Mouse (Mus musculus) embryo, embryonic 11 days (tissue): Measurements from ENCODE around the gene Gm20390.
"Not testable (repeated sequence)": the region's sequence is repeated elsewhere in the genome, so short reads cannot be mapped to it uniquely, and the experiment has no call there.

Experiments
- DNase-seq: peaks from one replicate; pipeline ENCODE4 v3.0.0-alpha.2; 2015

Gm20390 gene

DNA sequence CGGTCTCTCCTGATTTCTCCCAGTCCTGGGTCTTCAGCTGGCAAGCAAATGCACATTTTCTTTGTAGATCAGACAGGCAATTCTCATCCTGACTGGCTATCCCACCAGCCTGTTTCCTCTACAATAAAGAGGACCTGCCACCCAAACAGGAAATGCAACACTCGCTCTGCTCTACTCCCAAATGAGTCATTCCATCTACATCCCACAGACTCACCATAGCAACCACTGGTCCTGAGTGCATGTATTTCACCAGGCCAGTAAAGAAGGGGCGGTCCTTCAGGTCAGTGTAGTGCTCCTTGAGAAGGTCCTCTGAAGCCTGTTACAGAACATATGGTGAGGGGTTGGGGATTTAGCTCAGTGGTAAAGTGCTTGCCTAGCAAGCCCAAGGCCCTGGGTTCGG, 5.1 kb downstream of the Gm20390 start:
- no peak for DNase-seq

GRCm38 (mm10) chr11:93961482-93961881, 6.6 kb downstream of the Gm20390 start:
- DNase-seq: no peak

- no peak for DNase-seq
Observed at GRCm38 (mm10) chr11:93957746-93958145, 10.3 kb downstream of the Gm20390 start.

- no peak for DNase-seq
Observed at GRCm38 (mm10) chr11:93957031-93957555, 11.0 kb downstream of the Gm20390 start.

DNA sequence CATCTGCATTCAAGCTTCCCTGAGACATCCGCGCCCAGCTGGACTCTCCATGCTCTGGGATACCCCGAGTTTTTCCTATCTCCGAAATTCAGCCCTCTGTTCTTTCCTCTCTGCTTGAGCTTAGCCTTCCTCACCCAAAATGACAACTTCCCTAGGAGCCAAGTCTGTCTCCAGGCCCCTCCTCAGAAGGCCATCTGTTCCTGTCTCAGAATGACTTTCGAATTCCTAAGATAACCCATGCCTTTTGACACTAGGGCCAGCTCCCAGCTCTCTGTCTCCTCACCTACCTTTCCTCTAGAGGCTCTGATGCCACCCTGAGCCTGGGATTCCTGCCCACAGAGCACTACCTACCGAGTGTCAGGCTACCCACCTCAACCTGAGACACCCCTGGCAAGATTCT, 11.9 kb downstream of the Gm20390 start, which contains the start of gene Nme2:
Nme2 (minus strand) TSS at position 101 of the 400 bp plus-strand sequence.
- DNase-seq: no peak

- peak; percentile 96 for DNase-seq
Observed at GRCm38 (mm10) chr11:93955256-93956150, 12.6 kb downstream of the Gm20390 start.

GRCm38 (mm10) chr11:93954738-93955255, 13.3 kb downstream of the Gm20390 start:
- DNase-seq: no peak

DNA sequence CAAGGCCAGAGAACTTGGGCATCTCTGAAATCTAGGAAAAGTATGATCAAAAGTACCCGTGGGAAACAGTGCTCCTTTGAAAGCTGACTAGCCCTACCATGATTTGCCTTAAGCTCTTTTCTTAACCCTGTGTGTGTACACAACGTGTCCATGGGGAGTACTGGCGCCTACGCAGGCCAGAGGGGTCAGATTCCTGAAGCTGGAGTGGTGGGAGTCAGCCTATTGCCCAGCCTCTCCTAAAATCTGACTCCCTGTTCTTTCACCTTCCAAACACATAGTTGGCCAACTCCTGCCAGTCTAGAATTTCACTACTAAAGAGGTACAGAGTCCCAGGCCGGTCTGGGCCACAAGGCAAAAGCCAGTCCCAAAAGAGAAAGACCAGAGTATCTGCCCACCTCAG, 15.7 kb downstream of the Gm20390 start:
- DNase-seq: no peak

GRCm38 (mm10) chr11:93950045-93950444, 18.0 kb downstream of the Gm20390 start:
- no peak for DNase-seq

- DNase-seq: no peak
Observed at GRCm38 (mm10) chr11:93948887-93949567, 19.1 kb downstream of the Gm20390 start.

GRCm38 (mm10) chr11:93944986-93945385, 23.1 kb downstream of the Gm20390 start:
- DNase-seq: no peak

GRCm38 (mm10) chr11:93940906-93941305, 27.2 kb downstream of the Gm20390 start:
- DNase-seq: no peak

DNA sequence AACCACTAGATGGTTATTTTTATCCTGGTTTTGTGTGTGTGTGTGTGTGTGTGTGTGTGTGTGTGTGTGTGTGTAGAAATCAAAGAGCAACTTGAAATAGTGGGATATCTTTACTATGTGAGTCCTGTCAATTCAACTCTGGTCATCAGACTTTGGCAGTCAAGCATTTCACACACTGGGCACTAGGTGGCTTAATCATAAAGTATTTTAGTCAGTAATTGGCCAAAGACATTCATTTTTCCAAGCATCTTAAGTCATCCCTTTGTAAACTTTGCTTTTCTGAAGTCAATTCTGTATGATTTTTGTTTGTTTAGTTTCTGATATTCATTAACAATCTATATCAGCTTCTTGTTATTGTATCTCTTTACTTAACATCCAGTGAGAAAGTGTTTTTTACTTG, 39.0 kb downstream of the Gm20390 start:
- DNase-seq: no peak

GRCm38 (mm10) chr11:93915019-93915418, 53.1 kb downstream of the Gm20390 start:
- DNase-seq: not testable (repeated sequence)

- DNase-seq: no peak
Observed at GRCm38 (mm10) chr11:93911603-93912002, 56.5 kb downstream of the Gm20390 start.

DNA sequence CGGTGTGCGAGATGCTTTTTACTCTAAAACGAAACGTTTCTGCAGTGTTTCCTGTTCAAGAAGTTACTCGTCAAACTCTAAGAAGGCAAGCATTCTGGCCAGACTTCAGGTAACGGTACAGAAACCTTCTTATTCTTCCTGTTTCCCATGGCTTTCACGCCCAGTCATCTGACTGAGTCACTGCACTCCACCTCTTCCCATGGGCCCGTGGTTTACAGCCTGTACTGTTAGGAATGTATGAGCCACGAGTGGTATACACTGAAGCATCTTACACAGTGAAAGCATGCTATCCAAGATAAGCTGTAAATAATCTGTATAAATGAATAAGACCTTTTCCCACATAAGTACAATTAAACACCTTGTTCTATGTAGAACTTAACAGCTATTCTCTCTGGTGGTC, 59.3 kb downstream of the Gm20390 start:
- DNase-seq: no peak

DNA sequence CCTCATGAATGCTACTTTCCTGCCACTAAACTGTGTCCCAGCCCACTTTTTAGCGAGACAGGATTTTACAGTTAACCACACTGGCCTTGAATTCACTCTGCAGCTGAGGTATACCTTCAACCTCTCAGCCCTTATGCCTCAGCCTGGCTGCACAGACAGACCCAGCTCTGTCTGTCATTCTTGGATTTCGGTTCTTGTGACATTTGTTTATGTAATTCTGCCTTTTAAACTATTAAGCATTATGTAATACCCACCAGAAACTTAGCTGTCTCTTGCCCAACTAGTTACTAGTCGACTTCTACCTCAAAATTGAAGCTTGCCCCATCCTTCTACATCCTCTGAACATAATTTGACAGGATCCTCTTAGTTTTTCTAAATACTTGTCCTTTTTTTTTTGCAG, 60.3 kb downstream of the Gm20390 start:
- no peak for DNase-seq

DNA sequence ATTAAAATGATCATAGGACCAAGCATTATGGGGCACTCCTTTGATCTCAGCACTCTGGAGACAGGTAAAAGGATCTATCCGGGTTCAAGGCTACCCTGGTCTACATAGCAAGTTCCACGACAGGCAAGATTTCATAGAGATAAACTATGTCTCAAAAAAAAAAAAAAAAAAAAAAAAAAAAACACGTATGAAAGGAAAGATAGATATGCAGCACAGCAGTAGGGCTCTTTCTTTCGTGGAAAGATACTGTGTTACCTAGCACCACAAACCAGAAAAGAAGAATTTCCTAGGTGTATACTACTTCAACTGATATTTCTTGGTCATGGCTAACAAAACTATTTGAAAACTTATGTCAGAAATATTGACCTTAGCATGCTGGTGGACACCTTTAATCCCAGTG, 61.3 kb downstream of the Gm20390 start:
- DNase-seq: no peak
